Mouse (Mus musculus) small intestine, adult 2 months (tissue): Measurements from ENCODE around the gene Nbr1.

ENCODE experiments used
- CTCF ChIP-seq: fragments of 200-500 bp; IDR thresholded peaks from 2 replicates; pipeline ENCODE4 v1.5.1; 2012; ENCODE audit warnings: low read depth, mild to moderate bottlenecking, control low read depth, inconsistent platforms, low read length, moderate library complexity, mixed read lengths; ENCODE audit not compliant: insufficient replicate concordance, insufficient read length; ENCODE audit errors: extremely low read depth
- POLR2A ChIP-seq: fragments of 200-500 bp; IDR thresholded peaks from 2 replicates; pipeline ENCODE4 v1.6.1; 2012; ENCODE audit warnings: low read depth, mild to moderate bottlenecking, control low read depth, inconsistent platforms, low read length, moderate library complexity

GRCm38 (mm10) chr11:101599156-101599555 is 47.2 kb downstream of the Nbr1 start, which contains the start of gene Gm11634:
- TF ChIP-seq CTCF (no peak), POLR2A (no peak)
